Mouse (Mus musculus) layer of hippocampus, postnatal 36 days (tissue): ENCODE measurements around the gene Dnah7a. TPM values are rescaled to one million over a fixed set of nuclear protein-coding genes. Genes with fewer than 3 reads are reported as not detected.
"Not testable (repeated sequence)": the region's sequence is repeated elsewhere in the genome, so short reads cannot be mapped to it uniquely, and the experiment has no call there.

Experiments
- DNase-seq, 2 experiments: peaks; one replicate each; pipeline ENCODE4 v3.0.0; 2022
- microRNA-seq, 2 experiments: library from miRNA; unstranded; fragments of <30 nt; microRNA quantifications; one replicate each; pipeline ENCODE4 v1.2.0; 2021
- total RNA-seq, 2 experiments: library from RNA; stranded (reverse); gene quantifications; 2 replicates each; pipeline ENCODE4 v1.2.3; 2021

Gene Dnah7a
- total RNA-seq, 2 experiments from 2014 or later: 3.6 to 3.9 TPM

DNA sequence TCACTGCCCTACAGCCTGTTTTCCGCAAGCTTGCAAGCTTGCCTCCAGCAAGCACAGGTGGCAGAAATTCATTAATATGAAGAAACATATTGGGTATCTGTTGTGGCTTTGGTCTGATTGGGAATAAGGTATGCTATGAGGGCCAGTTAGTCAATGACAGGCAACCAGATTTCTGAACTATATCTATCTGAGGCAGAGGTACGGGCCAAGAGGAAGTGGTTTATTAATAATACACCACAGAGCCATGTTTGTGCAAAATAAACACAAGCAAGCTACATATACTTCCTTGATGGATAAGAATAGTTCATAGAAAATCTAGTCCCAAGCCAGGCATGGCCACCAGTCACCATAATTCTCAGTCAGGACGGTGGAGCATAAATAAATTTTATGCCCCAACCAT is 328.9 kb downstream of the Dnah7a start:
- no peak for DNase-seq

DNA sequence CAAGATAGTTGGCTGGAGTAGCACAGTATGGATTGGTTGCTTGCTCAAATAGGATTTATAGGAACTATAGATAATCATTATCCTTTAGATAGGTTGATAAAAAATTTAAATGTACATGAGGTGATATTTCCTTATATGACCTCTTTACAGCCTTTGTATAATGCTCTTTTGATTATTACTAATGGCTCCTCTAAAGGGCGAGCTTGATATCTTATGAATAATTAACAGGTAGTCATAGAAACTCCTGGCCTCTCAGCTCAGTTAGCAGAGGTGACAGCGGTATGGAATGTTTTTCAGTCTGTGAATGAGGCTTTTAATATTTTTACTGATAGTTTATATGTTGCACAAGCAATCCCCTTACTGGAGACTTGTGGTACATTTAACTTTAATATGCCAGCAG is 330.6 kb downstream of the Dnah7a start:
- not testable (repeated sequence) for DNase-seq

DNA sequence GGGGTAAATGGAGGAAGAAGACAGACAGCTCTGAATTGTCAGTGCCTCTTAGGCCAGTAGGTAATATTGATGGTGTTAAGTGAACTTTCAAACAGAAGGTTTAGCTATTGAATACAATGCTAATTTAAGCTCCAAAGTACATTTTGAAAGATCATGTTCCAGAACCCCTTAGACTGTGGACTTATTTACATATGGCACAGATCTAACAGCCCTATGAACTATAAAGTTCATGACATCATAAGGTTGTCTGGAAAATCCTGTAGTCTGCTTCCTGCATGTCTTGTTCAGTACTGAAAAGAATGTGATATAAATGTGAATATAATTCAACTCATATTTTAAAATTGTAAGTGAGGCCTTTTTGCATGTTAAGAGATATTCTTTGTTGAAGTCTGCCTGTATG is 347.6 kb downstream of the Dnah7a start:
- no peak for DNase-seq

GRCm38 (mm10) chr1:53352327-53353261 is 354.0 kb downstream of the Dnah7a start, which contains the start of the genes Asdurf, Gm28551 and Asnsd1:
TSS of gene Asdurf (minus strand) at chr1:53352619.
TSS of gene Gm28551 (minus strand) at chr1:53352667.
TSS of gene Asnsd1 (minus strand) at chr1:53352752.
- peak; percentile 96 to 97 for DNase-seq

Small RNA genes lying within 50 kb of the gene (microRNA-seq; reads per million reads assigned to microRNA genes)
- gene Gm25240: 0 reads per million in 2 experiments

Other genes starting within 250 kb of the Dnah7a start
- 1 to 10 TPM; 4.9 to 6.2 TPM for gene Stk17b, start 78.4 kb upstream of the Dnah7a start, total RNA-seq